In the genomic region with DNA sequence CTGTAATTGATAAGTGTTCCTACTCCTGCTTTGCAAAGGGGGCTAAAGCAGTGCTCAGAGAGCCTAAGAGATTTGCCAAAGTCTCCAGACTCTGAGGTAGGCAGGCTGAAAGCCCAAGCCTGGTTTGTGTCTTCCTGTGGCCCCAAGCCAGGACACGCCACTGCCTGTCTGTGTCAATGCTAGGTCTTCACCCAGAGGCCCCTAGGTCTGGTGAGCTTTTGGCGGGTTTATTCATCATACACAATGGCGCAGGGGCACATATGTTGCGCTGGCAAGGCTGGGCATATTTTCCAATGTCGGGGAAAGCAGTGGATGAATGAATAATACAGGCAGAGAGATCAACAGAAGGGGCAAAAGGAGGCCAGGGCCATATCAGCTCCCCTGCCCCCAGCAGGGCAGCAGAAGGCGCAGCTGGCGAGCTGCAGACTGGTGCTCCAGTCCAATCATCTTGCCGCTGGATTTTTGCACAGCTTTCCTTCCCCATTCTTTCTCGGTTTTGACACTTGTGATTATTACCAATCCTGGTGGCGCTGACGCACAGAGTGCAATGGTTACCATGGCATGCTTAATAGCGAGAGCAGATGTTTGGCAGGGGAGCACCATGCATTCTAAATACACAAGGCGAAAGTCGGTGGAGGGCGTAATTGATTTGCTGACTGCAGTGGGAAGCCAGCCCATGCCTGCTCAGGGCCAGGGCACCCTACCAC, we compare ENCODE assay signal across 10 mouse cellular contexts. TPM values are rescaled to one million over a fixed set of nuclear protein-coding genes. Genes with fewer than 3 reads are reported as not detected.
DNase-seq lines count a peak whose midpoint lies in the region; ATAC-seq and TF ChIP-seq lines count a peak whose summit lies in the region.
"Had no signal": no experiment of that assay in that cellular context is flagged by ENCODE, and none has a peak within 500 bp of the region (broad histone marks: within the 10 kb centered on the region; RNA-seq: fewer than 3 reads in every experiment).

No protein-coding gene starts in this region.

- H3K27ac ChIP-seq in kidney, embryonic 15.5 days = no peak overlapping the region
- H3K27ac ChIP-seq in kidney, adult 2 months (ENCODE audit: insufficient read depth, low read depth, low read length) = no peak overlapping the region
- peak overlapping the region; percentile 77 for H3K27ac ChIP-seq in neural tube, embryonic 15.5 days (replicated peaks)
- H3K27ac ChIP-seq in heart, embryonic 11.5 days (ENCODE audit: low read depth, low read length) = no peak overlapping the region

- no peak overlapping the region for H3K4me2 ChIP-seq in kidney, embryonic 15.5 days
- H3K4me2 ChIP-seq in neural tube, embryonic 15.5 days = peak overlapping the region; percentile 11; the same call in 1 of the 2 replicates
- no peak overlapping the region for H3K4me2 ChIP-seq in heart, embryonic 11.5 days

- H3K9me3 ChIP-seq in kidney, embryonic 15.5 days (replicated peaks) = no peaks in the 10 kb centered on the region
- no peaks in the 10 kb centered on the region for H3K9me3 ChIP-seq in neural tube, embryonic 15.5 days (replicated peaks)
- H3K9me3 ChIP-seq in heart, embryonic 11.5 days (replicated peaks; ENCODE audit: control insufficient read depth, low read length) = no peaks in the 10 kb centered on the region

- no peak overlapping the region for H3K9ac ChIP-seq in kidney, embryonic 15.5 days
- H3K9ac ChIP-seq in neural tube, embryonic 15.5 days (replicated peaks) = no peak overlapping the region
- H3K9ac ChIP-seq in heart, embryonic 11.5 days (ENCODE audit: low read depth, low read length) = no peak overlapping the region

- H3K4me1 ChIP-seq in kidney, embryonic 15.5 days = 0 out of 2 replicates have a peak, but pooled peaks cover 4% of the 10 kb centered on the region
- H3K4me1 ChIP-seq in kidney, adult 2 months (ENCODE audit: control insufficient read depth, insufficient read depth, low read length) = no peaks in the 10 kb centered on the region
- H3K4me1 ChIP-seq in neural tube, embryonic 15.5 days = peaks cover 17% of the 10 kb centered on the region
- no peaks in the 10 kb centered on the region for H3K4me1 ChIP-seq in heart, embryonic 11.5 days (ENCODE audit: control insufficient read depth, insufficient read depth, low read length)

- WGBS in kidney, embryonic 15.5 days = 79% methylated on average over 15 of the region's 15 CpGs
- 80% methylated on average over 15 of the region's 15 CpGs for WGBS in kidney, adult 2 months
- WGBS in neural tube, embryonic 15.5 days = 35% methylated on average over 15 of the region's 15 CpGs
- WGBS in heart, embryonic 11.5 days (ENCODE audit: insufficient replicate concordance) = 80% methylated on average over 15 of the region's 15 CpGs

- H3K27me3 ChIP-seq in kidney, embryonic 15.5 days = no peaks in the 10 kb centered on the region
- no peaks in the 10 kb centered on the region for H3K27me3 ChIP-seq in kidney, adult 2 months (replicated peaks; ENCODE audit: control insufficient read depth, insufficient read depth, low read length)
- H3K27me3 ChIP-seq in neural tube, embryonic 15.5 days (replicated peaks) = no peaks in the 10 kb centered on the region
- H3K27me3 ChIP-seq in heart, embryonic 11.5 days (ENCODE audit: control insufficient read depth, insufficient read depth, low read length) = no peaks in the 10 kb centered on the region

- no peak overlapping the region for H3K4me3 ChIP-seq in kidney, embryonic 15.5 days (replicated peaks)
- H3K4me3 ChIP-seq in kidney, adult 2 months (ENCODE audit: insufficient read depth, low read depth, low read length) = no peak overlapping the region
- H3K4me3 ChIP-seq in neural tube, embryonic 15.5 days (replicated peaks) = no peak overlapping the region
- H3K4me3 ChIP-seq in heart, embryonic 11.5 days (ENCODE audit: low read depth, low read length) = no peak overlapping the region

- ATAC-seq in kidney, embryonic 15.5 days (replicated peaks; ENCODE audit: low FRiP score) = 0 out of 2 replicates have a peak, but pooled peaks have one; percentile 12
- peak; percentile 73 for ATAC-seq in neural tube, embryonic 15.5 days (ENCODE audit: low FRiP score)
- no peak for ATAC-seq in heart, embryonic 11.5 days (replicated peaks; ENCODE audit: insufficient number of reproducible peaks, low FRiP score, low TSS enrichment)

- TF ChIP-seq POLR2A in kidney, adult 2 months (IDR thresholded peaks at IDR 0.05; ENCODE audit: low read depth, low read length) = no peak

- no peak for DNase-seq in kidney, adult 2 months
- DNase-seq in fibroblast of lung, adult 2 months (ENCODE audit: low read depth) = peak; percentile 36
- DNase-seq in layer of hippocampus, postnatal 10 days (ENCODE audit: low spot score in 2 of 2) = peak; percentile 41 to 44
- DNase-seq in spleen, adult 12 weeks (ENCODE audit: low spot score) = no peak
- DNase-seq in Muller cell, postnatal 12 days (ENCODE audit: inconsistent ontology term) = no peak
- DNase-seq: cerebellum, adult 11 months had no signal

- no peak for TF ChIP-seq CTCF in kidney, adult 2 months (conservative IDR thresholded peaks at IDR 0.05; ENCODE audit: insufficient read depth, insufficient read length, low read depth, low read length)

- no peaks in the 10 kb centered on the region for H3K36me3 ChIP-seq in kidney, embryonic 15.5 days
- no peaks in the 10 kb centered on the region for H3K36me3 ChIP-seq in kidney, adult 2 months (ENCODE audit: control insufficient read depth, insufficient read depth, low read length)
- no peaks in the 10 kb centered on the region for H3K36me3 ChIP-seq in neural tube, embryonic 15.5 days
- H3K36me3 ChIP-seq in heart, embryonic 11.5 days (ENCODE audit: control insufficient read depth, insufficient read depth, low read length) = no peaks in the 10 kb centered on the region

RNA-seq across cellular contexts. Expression of gene Cyp2j5, which starts 33.7 kb away (rescaled TPM):
- 7.8 and 9.2 TPM in 2 replicates for polyA plus RNA-seq in kidney, embryonic 15.5 days (2015; fragmentation: Nextera tagmentation; extraction: Ambion mirVana)
- 315 and 329 TPM in 2 replicates for polyA plus RNA-seq in kidney, adult 2 months (2012; rRNA removed)
- total RNA-seq in layer of hippocampus, postnatal 10 days (2021) = not detected
- polyA plus RNA-seq in neural tube, embryonic 15.5 days (2015; fragmentation: Nextera tagmentation; extraction: Ambion mirVana) = not detected in 2 replicates
- not detected in 2 replicates for polyA plus RNA-seq in heart, embryonic 11.5 days (2014; fragmentation: Nextera tagmentation; extraction: Ambion mirVana)
- total RNA-seq: left cerebral cortex, postnatal 10 days had no signal

Comparison
In these comparisons a context has a peak if more than half of its experiments do, and no peak if none do; other contexts are left out.
1. RNA of gene Cyp2j5, which starts 33.7 kb away (polyA plus RNA-seq): 315 to 329 TPM in kidney, adult 2 months; 7.8 to 9.2 TPM in kidney, embryonic 15.5 days, not detected in neural tube, embryonic 15.5 days and not detected in heart, embryonic 11.5 days; every median in the first group is over 10 times any median in the second.
2. DNase-seq: peak in fibroblast of lung, adult 2 months (single experiment) and layer of hippocampus, postnatal 10 days (2 of 2); none in kidney, adult 2 months (single experiment), spleen, adult 12 weeks (single experiment) and Muller cell, postnatal 12 days (single experiment).